Mouse (Mus musculus): ENCODE measurements at regions not wholly inside any gene's neighbourhood (a gene's known extent, or its start where the extent isn't known, plus 50 kb on each side); places are given as distances from the start of the nearest gene placed in this dataset.

- Histone ChIP-seq H3K9ac (replicated peaks; ENCODE audit: low read length, poor library complexity, severe bottlenecking) (no peak overlapping the region), H3K27ac (ENCODE audit: low read depth, low read length) (no peak overlapping the region), H3K36me3 (ENCODE audit: insufficient read depth, low read length) (no peaks in the 10 kb centered on the region), H3K4me3 (ENCODE audit: low read depth, low read length) (no peak overlapping the region), H3K9me3 (ENCODE audit: low read length) (no peaks in the 10 kb centered on the region), H3K4me1 (ENCODE audit: insufficient read depth, low read length) (no peaks in the 10 kb centered on the region), H3K27me3 (ENCODE audit: insufficient read depth, low read length) (no peaks in the 10 kb centered on the region), H3K4me2 (ENCODE audit: low read depth, low read length, poor library complexity, severe bottlenecking) (no peak overlapping the region)
- ATAC-seq (ENCODE audit: low FRiP score) (no peak), DNase-seq (ENCODE audit: low spot score) (no peak)
- no peak for TF ChIP-seq CTCF (IDR thresholded peaks at IDR 0.05)
- WGBS, result 83% methylated on average over 7 of the region's 7 CpGs
These were observed 232.3 kb downstream of the Qk start for GRCm38 (mm10) chr17:10087192-10087886.

- H3K27ac ChIP-seq (ENCODE audit: low read depth, low read length), result no peak overlapping the region
- no peak overlapping the region for H3K4me3 ChIP-seq (ENCODE audit: low read depth, low read length)
- no peaks in the 10 kb centered on the region for H3K36me3 ChIP-seq (ENCODE audit: insufficient read depth, low read length)
- H3K9ac ChIP-seq (replicated peaks; ENCODE audit: low read length, poor library complexity, severe bottlenecking), result no peak overlapping the region
- H3K4me2 ChIP-seq (ENCODE audit: low read depth, low read length, poor library complexity, severe bottlenecking), result no peak overlapping the region
- no peaks in the 10 kb centered on the region for H3K4me1 ChIP-seq (ENCODE audit: insufficient read depth, low read length)
- no peaks in the 10 kb centered on the region for H3K27me3 ChIP-seq (ENCODE audit: insufficient read depth, low read length)
- WGBS, result 90% methylated on average over 2 of the region's 2 CpGs
- DNase-seq (ENCODE audit: low spot score) (no peak), ATAC-seq (ENCODE audit: low FRiP score) (no peak)
- TF ChIP-seq CTCF (IDR thresholded peaks at IDR 0.05), result no peak
- no peaks in the 10 kb centered on the region for H3K9me3 ChIP-seq (ENCODE audit: low read length)
These were observed 233.1 kb downstream of the Qk start for GRCm38 (mm10) chr17:10086558-10086957.

- no peak overlapping the region for H3K4me3 ChIP-seq (ENCODE audit: low read depth, low read length)
- no peak for DNase-seq (ENCODE audit: low spot score)
- H3K27me3 ChIP-seq (ENCODE audit: insufficient read depth, low read length), result no peaks in the 10 kb centered on the region
- no peaks in the 10 kb centered on the region for H3K36me3 ChIP-seq (ENCODE audit: insufficient read depth, low read length)
- TF ChIP-seq CTCF (IDR thresholded peaks at IDR 0.05), result no peak
- H3K4me2 ChIP-seq (ENCODE audit: low read depth, low read length, poor library complexity, severe bottlenecking), result no peak overlapping the region
- no peaks in the 10 kb centered on the region for H3K9me3 ChIP-seq (ENCODE audit: low read length)
- no peaks in the 10 kb centered on the region for H3K4me1 ChIP-seq (ENCODE audit: insufficient read depth, low read length)
- no peak overlapping the region for H3K9ac ChIP-seq (replicated peaks; ENCODE audit: low read length, poor library complexity, severe bottlenecking)
- WGBS, result 60% methylated on average over 2 of the region's 2 CpGs
- no peak for ATAC-seq (ENCODE audit: low FRiP score)
- H3K27ac ChIP-seq (ENCODE audit: low read depth, low read length), result no peak overlapping the region
These were observed 233.5 kb downstream of the Qk start for GRCm38 (mm10) chr17:10086132-10086531.

GRCm38 (mm10) chr17:10081721-10082120 is 237.9 kb downstream of the Qk start:
- Histone ChIP-seq H3K27me3 (ENCODE audit: insufficient read depth, low read length) (no peaks in the 10 kb centered on the region), H3K4me3 (ENCODE audit: low read depth, low read length) (no peak overlapping the region), H3K9me3 (ENCODE audit: low read length) (no peaks in the 10 kb centered on the region), H3K36me3 (ENCODE audit: insufficient read depth, low read length) (no peaks in the 10 kb centered on the region), H3K4me2 (ENCODE audit: low read depth, low read length, poor library complexity, severe bottlenecking) (no peak overlapping the region), H3K27ac (ENCODE audit: low read depth, low read length) (no peak overlapping the region), H3K9ac (replicated peaks; ENCODE audit: low read length, poor library complexity, severe bottlenecking) (no peak overlapping the region), H3K4me1 (ENCODE audit: insufficient read depth, low read length) (no peaks in the 10 kb centered on the region)
- ATAC-seq (ENCODE audit: low FRiP score) (no peak), DNase-seq (ENCODE audit: low spot score) (no peak)
- TF ChIP-seq CTCF (IDR thresholded peaks at IDR 0.05), result no peak
- 72% methylated on average over 10 of the region's 10 CpGs for WGBS

GRCm38 (mm10) chr17:10079853-10080650 is 239.6 kb downstream of the Qk start:
- WGBS, result 87% methylated on average over 15 of the region's 15 CpGs
- TF ChIP-seq CTCF (IDR thresholded peaks at IDR 0.05), result no peak
- no peak overlapping the region for H3K4me2 ChIP-seq (ENCODE audit: low read depth, low read length, poor library complexity, severe bottlenecking)
- H3K27me3 ChIP-seq (ENCODE audit: insufficient read depth, low read length), result no peaks in the 10 kb centered on the region
- no peak overlapping the region for H3K9ac ChIP-seq (replicated peaks; ENCODE audit: low read length, poor library complexity, severe bottlenecking)
- ATAC-seq (ENCODE audit: low FRiP score) (no peak), DNase-seq (ENCODE audit: low spot score) (no peak)
- H3K36me3 ChIP-seq (ENCODE audit: insufficient read depth, low read length), result no peaks in the 10 kb centered on the region
- no peaks in the 10 kb centered on the region for H3K9me3 ChIP-seq (ENCODE audit: low read length)
- no peak overlapping the region for H3K4me3 ChIP-seq (ENCODE audit: low read depth, low read length)
- H3K4me1 ChIP-seq (ENCODE audit: insufficient read depth, low read length), result no peaks in the 10 kb centered on the region
- no peak overlapping the region for H3K27ac ChIP-seq (ENCODE audit: low read depth, low read length)
